Mouse (Mus musculus) midbrain, embryonic 15.5 days (tissue): ENCODE measurements around the gene Gm49383. TPM values are rescaled to one million over a fixed set of nuclear protein-coding genes. Genes with fewer than 3 reads are reported as not detected.

Source experiments
- ATAC-seq: fragments of 200-750 bp; cut with Nextera tagmentation; replicated peaks from 2 replicates; pipeline ENCODE4 v1.8.0; 2017; ENCODE audit warnings: moderate TSS enrichment
- H3K27ac ChIP-seq: fragments of 300-500 bp; sonication (generic); 2 replicates; pipeline ENCODE4 v1.5.1; 2015; ENCODE audit warnings: mild to moderate bottlenecking, inconsistent platforms
- H3K27me3 ChIP-seq: fragments of 300-500 bp; sonication (generic); replicated peaks from 2 replicates; pipeline ENCODE4 v1.6.1; 2015; ENCODE audit warnings: inconsistent platforms
- H3K36me3 ChIP-seq: fragments of 300-500 bp; sonication (generic); replicated peaks from 2 replicates; pipeline ENCODE4 v1.6.1; 2015; ENCODE audit warnings: inconsistent platforms
- H3K4me1 ChIP-seq: fragments of 300-500 bp; sonication (generic); 2 replicates; pipeline ENCODE4 v1.6.1; 2015; ENCODE audit warnings: inconsistent platforms
- H3K4me2 ChIP-seq: fragments of 300-500 bp; sonication (generic); 2 replicates; pipeline ENCODE4 v1.6.1; 2015; ENCODE audit warnings: inconsistent platforms, mild to moderate bottlenecking, moderate library complexity
- H3K4me3 ChIP-seq: fragments of 300-500 bp; sonication (generic); 2 replicates; pipeline ENCODE4 v1.5.1; 2015; ENCODE audit warnings: mild to moderate bottlenecking, inconsistent platforms
- H3K9ac ChIP-seq: fragments of 300-500 bp; sonication (generic); 2 replicates; pipeline ENCODE4 v1.6.1; 2015; ENCODE audit warnings: mild to moderate bottlenecking, inconsistent platforms
- H3K9me3 ChIP-seq: fragments of 300-500 bp; sonication (generic); 2 replicates; pipeline ENCODE4 v1.6.1; 2016; ENCODE audit warnings: inconsistent platforms
- WGBS: fragments of 180-500 bp; shearing (Covaris S2); methylation state at CpG from one replicate; pipeline ENCODE4 v1.1.7; 2015; ENCODE audit warnings: mixed read lengths; 5-methylcytosine and 5-hydroxymethylcytosine counted together
- polyA plus RNA-seq: library from polyadenylated mRNA; unstranded; fragments of >200 nt; fragmentation: Nextera tagmentation; extraction: Ambion mirVana; gene quantifications from 2 replicates; pipeline ENCODE4 v1.2.1, GENCODE M21; 2015

The Gm49383 gene
- polyA plus RNA-seq, 1 experiment from 2014 or later = 14.6 TPM

DNA sequence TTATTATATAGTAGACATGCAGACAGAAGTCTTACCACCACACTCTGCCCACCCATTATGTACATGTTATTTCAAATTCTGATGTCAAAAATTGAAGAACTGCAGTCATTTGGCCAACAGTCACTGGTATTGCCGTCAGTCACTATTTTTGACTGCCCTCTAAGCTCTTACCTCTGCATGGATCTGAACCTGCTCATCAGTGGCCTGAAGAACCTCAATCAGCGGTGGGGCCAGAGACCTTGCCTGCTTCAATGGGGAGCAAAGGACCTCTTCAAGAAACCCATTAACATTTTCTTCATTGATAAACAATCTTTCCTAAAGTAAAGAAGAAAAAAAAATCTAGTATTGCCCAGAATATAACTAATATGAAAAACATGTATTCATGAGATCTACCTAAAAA lies 4.3 kb downstream of the Gm49383 start:
- Histone ChIP-seq H3K4me2 (no peak overlapping the region), H3K4me1 (peaks cover 16% of the 10 kb centered on the region), H3K36me3 (0 out of 2 replicates have a peak, but pooled peaks cover 3% of the 10 kb centered on the region), H3K9ac (no peak overlapping the region), H3K27ac (no peak overlapping the region), H3K9me3 (no peaks in the 10 kb centered on the region), H3K27me3 (no peaks in the 10 kb centered on the region), H3K4me3 (no peak overlapping the region)
- ATAC-seq = no peak
- WGBS = 90% methylated on average over 2 of the region's 2 CpGs

DNA sequence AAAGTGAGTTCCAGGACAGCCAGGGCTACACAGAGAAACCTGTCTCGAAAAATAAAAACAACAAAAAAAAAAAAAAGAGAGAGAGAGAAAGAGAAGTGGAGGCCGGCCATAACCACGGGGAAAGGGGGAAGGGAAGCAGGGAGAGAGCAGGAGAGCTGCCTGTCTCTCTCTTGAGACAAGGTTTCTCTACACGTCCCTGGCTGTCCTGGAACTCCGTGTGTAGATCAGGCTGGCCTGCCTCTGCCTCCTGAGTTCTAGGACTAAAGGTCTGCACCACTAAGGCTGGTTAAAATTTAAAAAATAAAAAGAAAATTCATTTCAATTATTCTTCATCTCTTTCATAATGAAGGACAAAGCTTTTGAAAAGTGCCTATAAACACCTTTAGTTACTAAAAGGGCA lies 5.5 kb downstream of the Gm49383 start:
- H3K9me3 ChIP-seq = no peaks in the 10 kb centered on the region
- peaks cover 24% of the 10 kb centered on the region for H3K4me1 ChIP-seq
- no peak overlapping the region for H3K4me2 ChIP-seq
- whole genome bisulfite sequencing = 90% methylated on average over 5 of the region's 5 CpGs
- H3K9ac ChIP-seq = no peak overlapping the region
- H3K4me3 ChIP-seq = no peak overlapping the region
- no peak overlapping the region for H3K27ac ChIP-seq
- ATAC-seq = no peak
- no peaks in the 10 kb centered on the region for H3K27me3 ChIP-seq
- H3K36me3 ChIP-seq = 0 out of 2 replicates have a peak, but pooled peaks cover 3% of the 10 kb centered on the region

DNA sequence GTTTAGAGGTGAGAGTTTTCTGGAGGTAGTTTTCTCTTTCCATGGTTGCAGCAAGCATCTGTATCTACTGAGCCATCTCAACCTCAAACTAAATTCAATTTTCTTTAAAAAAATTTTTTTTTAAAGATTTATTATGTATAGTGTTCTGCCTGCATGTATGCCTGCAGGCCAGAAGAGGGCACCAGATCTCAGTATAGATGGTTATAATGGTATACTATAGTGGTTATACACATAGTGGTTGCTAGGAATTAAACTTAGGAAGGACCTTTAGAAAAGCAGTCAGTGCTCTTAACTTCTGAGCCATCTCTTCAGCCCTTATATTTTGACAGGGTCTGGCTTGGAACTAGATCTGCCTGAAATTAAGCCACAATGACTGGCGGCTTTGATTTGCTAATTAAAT lies 6.4 kb downstream of the Gm49383 start:
- peaks cover 19% of the 10 kb centered on the region for H3K4me1 ChIP-seq
- 0 out of 2 replicates have a peak, but pooled peaks cover 3% of the 10 kb centered on the region for H3K36me3 ChIP-seq
- no peak overlapping the region for H3K9ac ChIP-seq
- no peaks in the 10 kb centered on the region for H3K27me3 ChIP-seq
- ATAC-seq = peak; percentile 56; the same call in 1 of the 2 replicates
- H3K9me3 ChIP-seq = no peaks in the 10 kb centered on the region
- 98% methylated on average over 1 of the region's 1 CpGs for WGBS
- no peak overlapping the region for H3K4me2 ChIP-seq
- no peak overlapping the region for H3K4me3 ChIP-seq
- H3K27ac ChIP-seq = no peak overlapping the region

DNA sequence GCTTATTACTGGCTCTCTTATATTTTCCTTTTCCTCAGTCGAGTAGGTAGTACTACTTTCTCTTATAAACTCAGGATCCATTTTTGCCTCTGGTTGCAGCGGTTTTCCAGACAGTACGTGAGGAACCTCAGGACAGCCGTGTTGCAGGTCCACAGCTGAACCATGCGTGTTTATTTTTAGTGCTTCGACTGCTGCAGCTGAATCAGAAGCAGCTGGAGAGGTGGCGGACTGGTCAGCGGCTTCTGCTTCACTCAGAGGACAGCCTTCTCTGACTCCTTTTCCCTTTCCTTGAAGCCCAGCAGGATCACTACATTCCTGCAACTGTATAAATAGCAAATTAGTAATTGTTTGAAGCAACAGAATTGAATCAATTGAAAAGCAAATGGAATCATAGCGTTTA lies 6.8 kb downstream of the Gm49383 start:
- WGBS = 93% methylated on average over 9 of the region's 9 CpGs
- no peak overlapping the region for H3K9ac ChIP-seq

DNA sequence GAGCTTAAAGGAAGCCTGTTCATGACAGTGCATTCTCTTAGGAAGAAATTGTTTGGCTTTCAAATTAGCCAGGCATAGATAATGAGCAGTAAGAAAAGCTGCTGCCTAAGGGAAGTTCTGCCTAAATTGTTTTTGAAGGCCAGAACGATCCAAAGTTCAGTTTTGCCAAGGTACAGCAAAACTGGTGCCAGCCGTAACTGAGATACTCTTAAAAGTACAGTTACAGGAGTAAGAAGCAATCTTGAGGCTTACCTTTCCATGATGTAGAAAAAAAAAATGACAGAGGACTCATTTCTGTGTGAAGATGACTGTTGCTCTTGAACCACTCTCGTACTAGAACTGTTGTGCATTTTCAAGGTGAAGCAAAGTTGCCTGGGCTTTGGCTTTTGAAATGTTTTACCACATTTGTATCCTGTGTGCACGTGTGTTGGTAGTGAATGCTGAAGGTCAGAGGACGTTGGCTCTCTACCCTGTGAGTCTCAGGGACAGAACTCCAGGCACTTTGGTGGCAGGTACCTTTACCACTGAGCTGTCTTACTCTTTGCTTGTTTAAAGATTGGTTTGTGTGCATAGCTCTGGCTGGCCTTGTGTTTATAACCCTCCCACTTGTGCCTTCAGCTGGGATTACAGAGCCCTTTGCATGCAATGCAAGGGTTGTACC lies 10.0 kb downstream of the Gm49383 start:
- 71% methylated on average over 5 of the region's 5 CpGs for WGBS
- Histone ChIP-seq H3K4me3 (no peak overlapping the region), H3K9ac (no peak overlapping the region), H3K4me1 (peaks cover 28% of the 10 kb centered on the region), H3K4me2 (peak overlapping the region; percentile 6; the same call in 1 of the 2 replicates), H3K9me3 (no peaks in the 10 kb centered on the region), H3K36me3 (0 out of 2 replicates have a peak, but pooled peaks cover 3% of the 10 kb centered on the region), H3K27ac (no peak overlapping the region), H3K27me3 (no peaks in the 10 kb centered on the region)
- no peak for ATAC-seq

More for the DNA sequence above, 6.8 kb downstream of the Gm49383 start:
- no peaks in the 10 kb centered on the region for H3K27me3 ChIP-seq
- H3K9me3 ChIP-seq = no peaks in the 10 kb centered on the region
- no peak for ATAC-seq
- no peak overlapping the region for H3K27ac ChIP-seq
- peaks cover 20% of the 10 kb centered on the region for H3K4me1 ChIP-seq
- 0 out of 2 replicates have a peak, but pooled peaks cover 3% of the 10 kb centered on the region for H3K36me3 ChIP-seq
- no peak overlapping the region for H3K4me2 ChIP-seq
- H3K4me3 ChIP-seq = no peak overlapping the region

DNA sequence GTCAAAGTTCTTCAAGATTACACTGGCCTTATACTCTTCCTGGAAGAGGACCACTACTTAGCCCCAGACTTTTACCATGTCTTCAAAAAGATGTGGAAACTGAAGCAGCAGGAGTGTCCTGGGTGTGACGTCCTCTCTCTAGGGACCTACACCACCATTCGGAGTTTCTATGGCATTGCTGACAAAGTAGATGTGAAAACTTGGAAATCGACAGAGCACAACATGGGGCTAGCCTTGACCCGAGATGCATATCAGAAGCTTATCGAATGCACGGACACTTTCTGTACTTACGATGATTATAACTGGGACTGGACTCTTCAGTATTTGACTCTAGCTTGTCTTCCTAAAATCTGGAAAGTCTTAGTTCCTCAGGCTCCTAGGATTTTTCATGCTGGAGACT lies 11.5 kb downstream of the Gm49383 start:
- H3K4me2 ChIP-seq = peak overlapping the region; percentile 75
- H3K27ac ChIP-seq = no peak overlapping the region
- 70% methylated on average over 7 of the region's 7 CpGs for WGBS
- no peak for ATAC-seq
- H3K27me3 ChIP-seq = no peaks in the 10 kb centered on the region
- no peak overlapping the region; the same call in 1 of the 2 replicates for H3K9ac ChIP-seq
- H3K9me3 ChIP-seq = no peaks in the 10 kb centered on the region
- peaks cover 28% of the 10 kb centered on the region for H3K4me1 ChIP-seq
- 0 out of 2 replicates have a peak, but pooled peaks cover 3% of the 10 kb centered on the region for H3K36me3 ChIP-seq
- peak overlapping the region; percentile 87 for H3K4me3 ChIP-seq

DNA sequence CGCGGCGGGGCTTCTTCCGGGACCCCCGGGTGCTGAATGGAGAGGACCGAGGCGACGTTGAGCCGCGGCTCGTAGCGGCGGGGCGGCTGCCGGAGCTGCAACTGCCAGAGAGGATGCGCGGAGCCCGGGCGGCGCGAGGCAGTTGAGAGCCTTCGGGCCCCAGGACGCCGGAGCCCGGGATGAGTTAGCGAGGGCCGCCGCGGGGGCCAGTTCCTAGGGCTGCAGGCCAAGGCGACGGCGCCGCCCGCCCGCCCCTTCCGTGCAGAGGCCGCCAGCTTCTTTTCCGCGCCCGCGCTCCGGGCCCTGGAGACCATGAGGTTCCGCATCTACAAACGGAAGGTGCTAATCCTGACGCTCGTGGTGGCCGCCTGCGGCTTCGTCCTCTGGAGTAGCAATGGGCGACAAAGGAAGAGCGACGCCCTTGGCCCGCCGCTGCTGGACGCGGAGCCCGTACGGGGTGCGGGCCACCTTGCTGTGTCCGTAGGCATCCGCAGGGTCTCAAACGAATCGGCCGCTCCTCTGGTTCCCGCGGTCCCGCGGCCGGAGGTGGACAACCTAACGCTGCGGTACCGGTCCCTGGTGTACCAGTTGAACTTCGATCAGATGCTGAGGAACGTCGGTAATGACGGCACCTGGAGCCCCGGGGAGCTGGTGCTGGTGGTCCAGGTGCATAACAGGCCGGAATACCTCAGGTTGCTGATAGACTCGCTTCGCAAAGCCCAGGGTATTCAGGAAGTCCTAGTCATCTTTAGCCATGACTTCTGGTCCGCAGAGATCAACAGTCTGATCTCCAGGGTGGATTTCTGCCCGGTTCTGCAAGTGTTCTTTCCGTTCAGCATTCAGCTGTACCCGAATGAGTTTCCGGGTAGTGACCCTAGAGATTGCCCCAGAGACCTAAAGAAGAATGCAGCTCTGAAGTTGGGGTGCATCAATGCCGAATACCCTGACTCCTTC lies 12.3 kb downstream of the Gm49383 start:
- WGBS = 2% methylated on average over 84 of the region's 86 CpGs
- peak overlapping the region; percentile 77 for H3K9ac ChIP-seq
- H3K36me3 ChIP-seq = no peaks in the 10 kb centered on the region
- H3K27ac ChIP-seq = peak overlapping the region; percentile 95
- H3K4me3 ChIP-seq = peak overlapping the region; percentile 87
- H3K27me3 ChIP-seq = no peaks in the 10 kb centered on the region
- H3K4me1 ChIP-seq = peaks cover 28% of the 10 kb centered on the region
- H3K9me3 ChIP-seq = no peaks in the 10 kb centered on the region
- H3K4me2 ChIP-seq = peak overlapping the region; percentile 75
- peak; percentile 76 for ATAC-seq

DNA sequence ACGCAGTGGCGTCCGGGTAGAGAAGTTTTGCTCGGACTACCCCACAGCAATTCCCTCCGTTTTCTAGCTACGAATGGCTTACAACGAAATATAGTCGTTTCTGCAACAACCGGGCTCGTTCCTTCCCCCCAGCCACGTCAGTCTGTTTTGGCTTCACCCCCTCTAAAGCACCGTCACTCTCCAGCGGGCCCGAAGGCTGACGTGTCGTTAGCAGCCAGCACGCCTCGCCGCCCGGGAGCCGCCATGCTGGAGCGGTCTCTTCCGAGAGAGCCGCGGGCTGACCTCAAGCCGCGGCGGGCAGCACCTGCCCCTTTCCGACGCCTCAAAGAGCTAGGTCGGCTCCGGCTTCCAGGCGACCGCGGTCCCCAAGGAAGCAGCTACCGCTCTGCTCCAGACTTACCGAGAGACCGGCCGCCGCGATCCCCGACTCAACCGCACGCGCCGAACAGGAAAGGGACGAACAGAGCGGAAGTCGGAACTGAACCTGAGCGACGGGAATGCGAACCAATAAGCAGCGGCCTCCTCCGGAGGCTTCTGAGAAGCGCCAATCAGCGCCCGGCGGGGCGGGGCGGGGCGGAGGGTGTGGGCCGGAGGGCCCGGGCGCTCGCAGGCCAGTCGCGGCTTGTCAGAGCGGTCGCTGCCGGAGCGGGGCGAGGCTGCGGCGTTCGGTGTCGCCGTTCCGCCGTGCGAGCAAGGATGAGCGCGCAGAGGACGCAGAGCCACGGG lies 13.2 kb downstream of the Gm49383 start, which contains the start of the genes Rpl36al and Mgat2:
Rpl36al (minus strand) TSS at position 501 of the 726 bp plus-strand sequence.
Mgat2 (plus strand) TSS at position 575 of the 726 bp plus-strand sequence.
- ATAC-seq = peak; percentile 99
- WGBS = under 1% methylated on average over 84 of the region's 84 CpGs
- no peaks in the 10 kb centered on the region for H3K9me3 ChIP-seq

DNA sequence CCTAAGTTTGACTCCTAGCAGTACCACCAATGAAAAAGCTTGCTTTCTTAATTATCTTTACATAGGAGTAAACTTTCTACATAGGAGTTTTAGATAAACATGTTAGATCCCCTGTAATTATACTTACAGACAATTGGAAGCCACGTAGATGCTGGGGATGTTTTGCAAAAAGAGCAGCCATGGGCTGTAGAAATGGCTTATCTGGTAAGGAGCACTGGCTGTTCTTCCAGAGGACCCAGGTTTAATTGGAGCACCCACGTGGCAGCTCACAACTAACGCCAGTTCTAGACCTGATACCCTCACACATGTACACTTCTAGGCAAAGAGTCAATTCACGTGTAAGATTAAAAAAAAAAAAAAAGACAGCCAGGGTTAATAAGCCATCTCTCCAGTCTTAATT lies 15.1 kb downstream of the Gm49383 start:
- Histone ChIP-seq H3K4me2 (no peak overlapping the region), H3K27me3 (no peaks in the 10 kb centered on the region), H3K36me3 (no peaks in the 10 kb centered on the region), H3K27ac (no peak overlapping the region), H3K9me3 (no peaks in the 10 kb centered on the region), H3K9ac (no peak overlapping the region), H3K4me1 (peaks cover 18% of the 10 kb centered on the region), H3K4me3 (no peak overlapping the region)
- WGBS = 90% methylated on average over 4 of the region's 4 CpGs
- ATAC-seq = no peak

More for the DNA sequence above, 13.2 kb downstream of the Gm49383 start, which contains the start of the genes Rpl36al and Mgat2:
- Histone ChIP-seq H3K36me3 (no peaks in the 10 kb centered on the region), H3K4me1 (peaks cover 28% of the 10 kb centered on the region), H3K27ac (peak within 1 kb of the TSS; percentile 95), H3K4me2 (peak within 1 kb of the TSS; percentile 86), H3K9ac (peak within 1 kb of the TSS; percentile 80), H3K27me3 (no peaks in the 10 kb centered on the region), H3K4me3 (peak within 1 kb of the TSS; percentile 87)

DNA sequence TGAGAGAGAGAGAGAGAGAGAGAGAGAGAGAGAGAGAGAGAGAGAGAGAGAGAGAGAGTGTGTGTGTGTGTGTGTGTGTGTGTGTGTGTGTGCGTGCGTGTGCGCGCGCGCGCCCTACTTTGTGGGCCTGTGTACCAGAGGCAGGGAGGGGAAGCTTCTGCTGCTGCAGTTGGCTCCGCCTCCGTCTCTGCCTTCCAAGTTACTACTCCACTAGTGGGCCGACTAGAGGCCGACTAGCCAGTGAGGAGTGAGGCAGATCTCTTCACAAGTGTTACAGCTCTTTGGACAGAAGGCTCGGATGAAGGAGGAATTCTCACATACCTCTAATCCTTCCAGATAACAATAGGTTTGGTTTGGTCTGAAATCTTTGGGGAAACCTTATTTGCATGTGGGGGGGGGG lies 17.5 kb downstream of the Gm49383 start:
- Histone ChIP-seq H3K27me3 (no peaks in the 10 kb centered on the region), H3K36me3 (no peaks in the 10 kb centered on the region), H3K4me2 (no peak overlapping the region), H3K9me3 (no peaks in the 10 kb centered on the region), H3K27ac (no peak overlapping the region), H3K4me1 (peaks cover 5% of the 10 kb centered on the region), H3K4me3 (no peak overlapping the region), H3K9ac (no peak overlapping the region)
- WGBS = 75% methylated on average over 12 of the region's 12 CpGs
- no peak for ATAC-seq

DNA sequence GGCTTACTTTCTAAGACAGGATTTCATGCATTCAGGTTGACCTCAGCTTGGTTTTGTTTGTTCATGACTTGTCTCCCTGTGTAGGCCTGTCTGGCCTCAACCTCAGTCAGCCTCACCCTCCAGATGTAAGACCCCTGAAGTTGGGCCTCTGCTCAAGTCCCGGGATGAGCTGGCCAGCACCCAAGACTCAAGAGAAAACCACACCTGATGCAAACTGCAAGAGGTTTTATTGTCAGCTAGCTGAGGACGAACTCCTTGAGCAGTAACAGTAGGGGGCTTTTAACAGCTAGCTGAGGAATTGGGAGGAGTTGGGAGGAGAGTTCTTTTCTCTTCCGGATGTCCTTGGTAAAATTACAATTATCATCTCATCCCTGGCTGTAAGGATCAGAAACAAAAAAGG lies 19.4 kb downstream of the Gm49383 start:
- Histone ChIP-seq H3K9ac (no peak overlapping the region), H3K27me3 (no peaks in the 10 kb centered on the region), H3K36me3 (no peaks in the 10 kb centered on the region), H3K4me1 (no peaks in the 10 kb centered on the region), H3K27ac (no peak overlapping the region), H3K4me3 (no peak overlapping the region), H3K4me2 (no peak overlapping the region), H3K9me3 (no peaks in the 10 kb centered on the region)
- no peak for ATAC-seq
- WGBS = 85% methylated on average over 3 of the region's 3 CpGs
